Mouse (Mus musculus): ENCODE data around the gene Vwa3a.

The Vwa3a gene

GRCm38 (mm10) chr7:120835449-120836359, 96.6 kb downstream of the Vwa3a start:
- in situ Hi-C loops (cut with MseI, MboI): loop anchor here (5.0 kb wide), 2 partner anchors 42 to 82 kb away; partner anchors contain the start of gene Polr3e (in 1 of the 2)

GRCm38 (mm10) chr7:120836361-120836760, 97.2 kb downstream of the Vwa3a start:
- in situ Hi-C loops (cut with MseI, MboI): loop anchor here (5.0 kb wide), 2 partner anchors 41 to 81 kb away; partner anchors contain the start of gene Polr3e (in 1 of the 2)

GRCm38 (mm10) chr7:120838436-120839160, 99.5 kb downstream of the Vwa3a start:
- in situ Hi-C loops (cut with MseI, MboI): loop anchor here (5.0 kb wide), 2 partner anchors 39 to 79 kb away; partner anchors contain the start of gene Polr3e (in 1 of the 2)

GRCm38 (mm10) chr7:120839786-120840185, 100.7 kb downstream of the Vwa3a start:
- in situ Hi-C loops (cut with MseI, MboI): loop anchor here (5.0 kb wide), 3 partner anchors 38 to 78 kb away; partner anchors contain the start of gene Polr3e (in 1 of the 2)

- in situ Hi-C loops (cut with MseI, MboI): loop anchor here in 1 of 2 experiments (5.0 kb wide), 1 partner anchor 70 kb away; no protein-coding TSS in a partner anchor
Measured at GRCm38 (mm10) chr7:120842345-120843036, 103.4 kb downstream of the Vwa3a start, which contains the start of gene Eef2k. TSS of gene Eef2k (plus strand) at chr7:120842831.

- in situ Hi-C loops (cut with MseI, MboI): loop anchor here in 1 of 2 experiments (5.0 kb wide), 1 partner anchor 69 kb away; no protein-coding TSS in a partner anchor
Measured at GRCm38 (mm10) chr7:120843037-120843621, 104.0 kb downstream of the Vwa3a start.

GRCm38 (mm10) chr7:120843852-120844435, 104.8 kb downstream of the Vwa3a start:
- in situ Hi-C loops (cut with MseI, MboI): loop anchor here in 1 of 2 experiments (5.0 kb wide), 1 partner anchor 68 kb away; no protein-coding TSS in a partner anchor

GRCm38 (mm10) chr7:120844689-120845088, 105.6 kb downstream of the Vwa3a start:
- in situ Hi-C loops (cut with MseI, MboI): loop anchor here (5.0 kb wide), 2 partner anchors 38 to 68 kb away; no protein-coding TSS in a partner anchor

GRCm38 (mm10) chr7:120848831-120849512, 109.9 kb downstream of the Vwa3a start:
- in situ Hi-C loops (cut with MseI, MboI): loop anchor here in 1 of 2 experiments (5.0 kb wide), 1 partner anchor 33 kb away; no protein-coding TSS in a partner anchor

- in situ Hi-C loops (cut with MseI, MboI): no loop called here
Measured at GRCm38 (mm10) chr7:120850165-120850564, 111.0 kb downstream of the Vwa3a start.

Measured in mouse trophoblast stem cell (cell line).